Mouse (Mus musculus): ENCODE results near the gene St8sia1. TPM values are rescaled to one million over a fixed set of nuclear protein-coding genes. Genes with fewer than 3 reads are reported as not detected.
"Not testable (repeated sequence)": the region's sequence is repeated elsewhere in the genome, so short reads cannot be mapped to it uniquely, and the experiment has no call there.

Gene St8sia1
- polyA plus RNA-seq, 1 experiment from 2014 or later, result 0.09 TPM

DNA sequence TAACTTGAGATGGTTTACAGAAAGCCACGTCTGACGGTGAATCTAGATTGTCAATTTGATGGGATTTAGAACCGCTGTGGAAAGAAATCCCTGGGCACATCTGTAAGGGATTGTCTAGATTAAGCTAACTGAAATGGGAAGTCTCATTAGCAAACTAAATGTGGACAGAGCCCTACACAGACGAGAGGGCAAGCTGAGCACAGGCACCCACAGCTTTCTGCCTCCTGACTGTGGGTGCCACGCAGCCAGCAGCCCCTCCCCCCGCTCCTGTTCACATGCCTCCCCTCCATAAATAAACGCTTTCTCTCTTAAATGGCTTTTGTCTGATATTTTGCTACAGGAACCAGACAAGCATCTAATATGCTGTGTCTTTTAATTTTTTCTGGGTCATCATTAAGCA, 27.8 kb upstream of the St8sia1 start:
- Histone ChIP-seq H3K36me3 (no peaks in the 10 kb centered on the region), H3K4me2 (no peak overlapping the region), H3K27me3 (no peaks in the 10 kb centered on the region), H3K4me3 (replicated peaks) (no peak overlapping the region), H3K27ac (no peak overlapping the region), H3K9me3 (replicated peaks) (no peaks in the 10 kb centered on the region), H3K4me1 (replicated peaks) (no peaks in the 10 kb centered on the region), H3K9ac (no peak overlapping the region)
- DNase-seq, result no peak
- ATAC-seq (ENCODE audit: low read depth), result no peak
- WGBS (ENCODE audit: insufficient replicate concordance), result 53% methylated on average over 7 of the region's 7 CpGs

DNA sequence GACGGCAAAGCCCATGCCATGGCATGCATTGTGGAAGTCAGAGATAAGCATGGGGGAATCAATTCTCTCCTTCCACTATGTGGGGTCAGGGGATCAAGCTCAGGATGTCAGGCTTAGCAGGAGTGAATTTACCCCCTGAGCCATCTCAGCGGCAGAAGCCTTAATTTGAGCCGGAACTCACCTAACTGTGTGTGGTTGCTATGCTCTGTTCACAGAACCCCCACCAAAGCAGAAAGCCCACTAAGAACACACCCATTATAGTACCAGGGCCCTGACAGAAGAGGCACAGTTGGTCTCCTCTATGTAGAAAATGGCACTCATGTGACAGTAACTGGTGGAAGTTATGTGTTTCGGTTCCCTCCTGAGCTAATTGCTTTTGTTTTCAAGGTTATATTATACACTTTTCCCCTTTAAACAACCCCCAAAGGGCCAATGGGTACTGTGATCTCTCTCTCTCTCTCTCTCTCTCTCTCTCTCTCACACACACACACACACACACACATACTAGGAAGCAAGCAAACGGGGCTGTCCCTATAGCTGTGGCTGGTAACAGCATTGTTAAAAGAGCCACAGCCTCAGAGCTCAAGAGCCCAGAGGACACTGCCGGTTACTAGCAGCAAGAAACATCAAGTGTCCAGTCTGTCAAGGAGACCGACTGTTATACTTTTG, 27.3 kb upstream of the St8sia1 start:
- no peak overlapping the region for H3K27ac ChIP-seq
- WGBS (ENCODE audit: insufficient replicate concordance), result 41% methylated on average over 7 of the region's 7 CpGs
- no peak for ATAC-seq (ENCODE audit: low read depth)
- no peak for DNase-seq
- H3K9me3 ChIP-seq (replicated peaks), result no peaks in the 10 kb centered on the region
- H3K4me2 ChIP-seq, result no peak overlapping the region
- no peak overlapping the region for H3K4me3 ChIP-seq (replicated peaks)
- H3K4me1 ChIP-seq (replicated peaks), result no peaks in the 10 kb centered on the region
- no peaks in the 10 kb centered on the region for H3K36me3 ChIP-seq
- H3K9ac ChIP-seq, result no peak overlapping the region
- no peaks in the 10 kb centered on the region for H3K27me3 ChIP-seq

DNA sequence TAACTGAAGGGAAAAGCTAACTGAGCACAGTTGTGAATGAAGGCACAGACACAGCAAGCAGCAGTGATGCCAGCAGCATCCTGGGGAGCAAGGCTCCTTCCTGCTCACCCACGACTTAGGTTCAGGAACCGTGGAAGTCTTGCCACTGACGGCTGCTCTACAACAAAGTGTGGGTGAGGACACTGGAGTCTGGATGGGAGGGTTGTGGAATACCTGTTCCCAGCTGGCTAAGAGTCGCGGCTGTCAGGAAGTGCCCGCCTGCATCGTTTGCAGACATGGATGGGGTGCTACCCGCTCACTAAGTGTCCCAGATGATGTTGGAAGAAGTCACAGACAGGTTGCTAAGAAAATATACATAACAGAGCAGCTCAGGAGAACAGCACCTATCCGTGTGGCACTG, 26.3 kb upstream of the St8sia1 start:
- no peaks in the 10 kb centered on the region for H3K4me1 ChIP-seq (replicated peaks)
- DNase-seq (no peak), ATAC-seq (ENCODE audit: low read depth) (no peak)
- H3K9me3 ChIP-seq (replicated peaks), result no peaks in the 10 kb centered on the region
- no peaks in the 10 kb centered on the region for H3K36me3 ChIP-seq
- H3K4me2 ChIP-seq, result no peak overlapping the region
- H3K27me3 ChIP-seq, result no peaks in the 10 kb centered on the region
- no peak overlapping the region for H3K4me3 ChIP-seq (replicated peaks)
- no peak overlapping the region for H3K9ac ChIP-seq
- WGBS (ENCODE audit: insufficient replicate concordance), result 65% methylated on average over 9 of the region's 9 CpGs
- H3K27ac ChIP-seq, result no peak overlapping the region

DNA sequence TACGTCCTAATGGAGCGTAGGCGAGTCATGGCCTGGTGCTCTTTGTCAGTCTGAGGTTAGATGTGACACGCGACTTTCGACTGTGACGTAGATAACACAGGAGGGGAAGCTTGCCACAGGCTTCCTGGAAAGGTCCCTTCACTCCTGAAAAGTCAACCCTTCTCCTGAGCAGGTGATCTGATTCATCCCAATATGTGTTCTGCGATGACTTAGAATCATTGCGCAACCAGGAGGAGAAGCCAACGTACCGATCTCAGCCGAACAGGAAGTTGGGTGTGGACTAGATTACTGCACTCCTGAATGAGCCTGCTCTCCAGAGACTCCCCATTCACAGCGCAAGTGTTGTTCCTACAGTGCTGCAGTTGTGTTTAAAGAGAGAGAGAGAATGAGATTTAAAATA, 25.2 kb upstream of the St8sia1 start:
- no peak overlapping the region for H3K27ac ChIP-seq
- H3K4me2 ChIP-seq, result no peak overlapping the region
- no peaks in the 10 kb centered on the region for H3K4me1 ChIP-seq (replicated peaks)
- H3K27me3 ChIP-seq, result no peaks in the 10 kb centered on the region
- ATAC-seq (ENCODE audit: low read depth) (no peak), DNase-seq (no peak)
- no peak overlapping the region for H3K9ac ChIP-seq
- H3K36me3 ChIP-seq, result no peaks in the 10 kb centered on the region
- H3K9me3 ChIP-seq (replicated peaks), result no peaks in the 10 kb centered on the region
- WGBS (ENCODE audit: insufficient replicate concordance), result 40% methylated on average over 13 of the region's 13 CpGs
- no peak overlapping the region for H3K4me3 ChIP-seq (replicated peaks)

DNA sequence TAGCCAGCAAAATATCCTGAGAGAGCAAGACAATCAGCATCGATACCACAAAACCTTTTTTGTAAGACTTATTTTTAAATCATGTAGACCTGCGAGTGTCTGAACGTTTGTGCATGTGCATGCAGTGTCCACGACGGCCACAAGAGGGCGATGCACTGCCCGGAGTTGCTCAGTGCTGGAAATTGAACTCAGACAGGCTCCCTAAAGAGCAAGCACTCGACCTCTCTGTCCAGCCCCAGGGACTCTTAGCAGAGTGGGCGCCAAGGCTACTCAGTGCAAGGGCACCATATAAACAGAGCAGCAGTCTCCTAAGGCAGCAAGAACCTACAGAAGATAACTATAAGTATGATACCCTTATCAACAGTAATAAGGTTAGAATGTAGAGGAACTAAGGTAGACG, 24.5 kb upstream of the St8sia1 start:
- Histone ChIP-seq H3K36me3 (no peaks in the 10 kb centered on the region), H3K4me2 (no peak overlapping the region), H3K4me3 (replicated peaks) (no peak overlapping the region), H3K27me3 (no peaks in the 10 kb centered on the region), H3K9me3 (replicated peaks) (no peaks in the 10 kb centered on the region), H3K9ac (no peak overlapping the region), H3K27ac (no peak overlapping the region), H3K4me1 (replicated peaks) (no peaks in the 10 kb centered on the region)
- 18% methylated on average over 10 of the region's 10 CpGs for WGBS (ENCODE audit: insufficient replicate concordance)
- ATAC-seq (ENCODE audit: low read depth), result peak; percentile 57; the same call in 1 of the 2 replicates
- peak; percentile 42 for DNase-seq

DNA sequence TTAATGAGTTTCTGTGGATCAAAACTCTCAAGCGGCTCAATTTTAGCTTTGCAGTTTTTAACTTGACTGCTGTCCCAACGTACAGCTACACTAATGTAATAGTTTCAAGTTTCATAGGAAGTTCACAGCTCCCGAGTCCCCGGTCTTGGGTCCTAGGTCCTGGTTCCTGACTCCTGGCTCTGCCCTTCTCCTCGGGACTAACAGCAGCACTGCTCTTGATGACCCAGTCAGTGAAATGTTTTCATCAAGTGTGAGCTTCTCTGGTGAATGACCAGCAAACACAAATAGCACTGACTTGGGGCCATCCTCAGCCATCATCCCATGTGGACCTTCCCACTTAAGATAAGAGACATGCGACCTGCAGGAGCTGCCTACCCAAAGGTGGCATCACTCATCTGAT, 24.0 kb upstream of the St8sia1 start:
- ATAC-seq (ENCODE audit: low read depth) (no peak), DNase-seq (no peak)
- WGBS (ENCODE audit: insufficient replicate concordance), result 58% methylated on average over 6 of the region's 6 CpGs
- H3K4me2 ChIP-seq, result no peak overlapping the region
- no peak overlapping the region for H3K27ac ChIP-seq
- no peaks in the 10 kb centered on the region for H3K9me3 ChIP-seq (replicated peaks)
- no peak overlapping the region for H3K4me3 ChIP-seq (replicated peaks)
- no peak overlapping the region for H3K9ac ChIP-seq
- no peaks in the 10 kb centered on the region for H3K36me3 ChIP-seq
- no peaks in the 10 kb centered on the region for H3K4me1 ChIP-seq (replicated peaks)
- no peaks in the 10 kb centered on the region for H3K27me3 ChIP-seq

DNA sequence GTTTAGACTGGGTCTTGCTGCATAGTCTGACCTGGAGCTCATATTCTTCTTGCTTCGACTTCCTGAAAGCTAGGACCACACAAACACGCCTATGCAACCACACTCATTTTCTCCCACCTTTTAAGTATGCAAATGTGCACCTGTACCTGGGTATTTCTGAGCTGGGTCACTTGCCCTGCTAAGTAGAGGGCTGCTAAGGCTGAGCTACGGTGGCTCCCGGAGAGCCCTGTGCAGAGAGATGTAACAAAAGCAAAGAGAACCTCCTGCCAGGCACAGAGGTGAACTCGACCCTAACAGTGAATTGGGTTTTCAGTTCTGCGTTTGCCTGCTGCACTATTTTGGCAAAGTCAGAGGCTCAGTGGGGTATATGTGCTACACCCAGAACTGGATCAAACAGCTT, 23.4 kb upstream of the St8sia1 start:
- H3K4me3 ChIP-seq (replicated peaks), result no peak overlapping the region
- no peak for ATAC-seq (ENCODE audit: low read depth)
- H3K9me3 ChIP-seq (replicated peaks), result no peaks in the 10 kb centered on the region
- no peak for DNase-seq
- no peaks in the 10 kb centered on the region for H3K36me3 ChIP-seq
- H3K4me2 ChIP-seq, result no peak overlapping the region
- WGBS (ENCODE audit: insufficient replicate concordance), result 66% methylated on average over 6 of the region's 6 CpGs
- no peaks in the 10 kb centered on the region for H3K4me1 ChIP-seq (replicated peaks)
- H3K27ac ChIP-seq, result no peak overlapping the region
- no peaks in the 10 kb centered on the region for H3K27me3 ChIP-seq
- no peak overlapping the region for H3K9ac ChIP-seq

DNA sequence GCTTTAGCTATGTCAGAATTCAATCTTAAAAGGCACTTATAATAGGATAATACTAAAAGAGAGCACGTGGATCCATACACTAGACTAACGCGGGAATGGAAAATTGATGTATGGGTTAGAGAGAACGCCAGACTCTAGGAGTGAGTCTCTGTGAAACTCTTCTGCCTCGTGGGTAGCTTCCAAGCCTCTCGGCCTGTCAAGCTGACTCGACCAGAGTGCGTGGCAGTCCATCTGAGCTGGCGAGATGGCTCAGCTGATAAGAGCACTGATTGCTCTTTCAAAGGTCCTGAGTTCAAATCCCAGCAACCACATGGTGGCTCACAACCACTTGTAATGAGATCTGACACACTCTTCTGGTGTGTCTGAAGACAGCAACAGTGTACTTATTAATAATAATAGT, 22.5 kb upstream of the St8sia1 start:
- not testable (repeated sequence) for H3K4me3 ChIP-seq (replicated peaks); H3K27me3 ChIP-seq; DNase-seq; H3K36me3 ChIP-seq; H3K4me1 ChIP-seq (replicated peaks); H3K4me2 ChIP-seq; H3K9me3 ChIP-seq (replicated peaks); H3K27ac ChIP-seq; ATAC-seq (ENCODE audit: low read depth); H3K9ac ChIP-seq
- WGBS (ENCODE audit: insufficient replicate concordance), result 67% methylated on average over 9 of the region's 9 CpGs

DNA sequence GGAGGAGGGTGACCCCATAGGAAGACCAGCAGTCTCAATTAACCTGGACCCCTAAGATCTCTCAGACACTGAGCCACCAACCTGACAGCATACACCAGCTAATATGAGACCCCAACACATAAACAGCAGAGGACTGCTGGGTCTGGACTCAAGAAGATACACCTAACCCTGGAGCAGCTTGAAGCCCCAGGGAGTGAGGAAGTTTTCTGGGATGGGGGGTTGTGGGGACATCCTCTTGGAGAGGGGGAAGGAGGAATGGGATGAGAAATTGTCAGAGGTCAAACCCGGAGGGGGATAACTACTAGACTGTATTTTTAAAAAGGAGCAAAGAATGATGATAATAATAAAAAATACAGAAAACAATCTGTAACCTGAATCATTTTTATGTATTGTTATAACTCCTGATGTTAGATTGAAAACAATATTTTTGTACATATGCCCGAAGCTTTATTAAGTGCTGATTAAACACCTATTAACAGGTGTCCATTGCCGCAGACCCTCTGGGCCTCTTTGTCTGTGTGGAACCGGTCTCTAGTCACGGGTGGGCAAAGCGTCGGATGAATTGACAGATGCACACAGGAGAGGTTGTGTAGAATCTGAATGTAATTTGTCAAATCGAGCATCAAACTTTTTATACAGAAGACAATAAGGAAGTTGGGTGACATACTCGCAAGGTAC, 21.4 kb upstream of the St8sia1 start:
- ATAC-seq (ENCODE audit: low read depth); H3K9ac ChIP-seq; DNase-seq; H3K27ac ChIP-seq; H3K4me1 ChIP-seq (replicated peaks); H3K36me3 ChIP-seq; H3K27me3 ChIP-seq; H3K9me3 ChIP-seq (replicated peaks); H3K4me3 ChIP-seq (replicated peaks); H3K4me2 ChIP-seq: not testable (repeated sequence)
- 78% methylated on average over 9 of the region's 9 CpGs for WGBS (ENCODE audit: insufficient replicate concordance)

DNA sequence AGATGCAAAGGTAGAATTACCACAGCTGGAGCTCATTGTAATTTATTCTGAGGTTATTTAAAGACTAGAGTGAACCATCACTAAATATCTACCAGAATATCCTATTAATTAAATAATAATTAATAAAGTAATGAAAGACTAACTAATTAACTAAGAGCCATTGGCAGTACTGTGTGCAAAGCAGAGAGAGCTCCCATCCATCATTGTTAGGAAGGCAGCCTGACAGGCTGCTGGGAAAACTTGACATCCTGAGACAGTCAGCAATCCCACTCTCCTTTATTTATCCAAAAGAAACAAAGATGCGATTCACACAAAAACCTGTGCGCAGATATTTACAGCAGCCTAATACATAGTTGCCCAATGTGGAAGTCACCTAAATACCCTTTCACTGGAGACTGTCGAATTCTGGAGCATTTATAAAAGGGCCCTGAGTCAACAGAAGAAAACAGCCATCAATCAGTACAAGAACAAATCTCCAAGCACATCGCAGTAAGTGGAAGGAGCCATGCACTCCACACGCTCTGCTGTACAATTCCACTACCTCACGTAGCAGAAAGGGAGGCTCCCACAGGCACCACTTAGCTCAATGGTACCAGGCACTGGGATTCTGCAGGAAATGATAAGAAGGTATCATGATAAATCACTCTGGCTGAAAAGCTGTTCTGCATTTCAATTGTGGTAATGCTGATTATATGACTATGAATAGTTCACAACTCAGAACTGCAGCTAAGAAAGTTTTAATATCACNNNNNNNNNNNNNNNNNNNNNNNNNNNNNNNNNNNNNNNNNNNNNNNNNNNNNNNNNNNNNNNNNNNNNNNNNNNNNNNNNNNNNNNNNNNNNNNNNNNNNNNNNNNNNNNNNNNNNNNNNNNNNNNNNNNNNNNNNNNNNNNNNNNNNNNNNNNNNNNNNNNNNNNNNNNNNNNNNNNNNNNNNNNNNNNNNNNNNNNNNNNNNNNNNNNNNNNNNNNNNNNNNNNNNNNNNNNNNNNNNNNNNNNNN, 15.7 kb upstream of the St8sia1 start:
- ATAC-seq (ENCODE audit: low read depth) (no peak), DNase-seq (no peak)

DNA sequence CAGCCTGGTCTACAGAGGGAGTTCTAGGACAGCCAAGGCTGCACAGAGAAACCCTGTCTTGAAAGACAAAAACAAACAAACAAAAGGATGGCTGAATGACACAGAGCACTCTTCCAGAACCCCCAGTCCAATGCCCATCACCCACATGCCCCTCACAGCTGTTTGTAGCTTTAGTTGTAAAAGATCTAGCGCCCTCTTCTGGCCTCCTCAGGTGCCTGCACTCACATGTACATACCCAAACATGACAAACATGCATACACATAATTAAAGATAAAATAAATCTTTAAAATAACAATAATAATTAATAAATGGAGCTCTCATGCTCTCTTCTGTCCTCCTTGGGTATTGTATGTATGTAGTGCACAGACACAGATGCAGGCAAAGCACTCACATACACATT, 13.0 kb upstream of the St8sia1 start:
- WGBS (ENCODE audit: insufficient replicate concordance), result 37% methylated on average over 1 of the region's 1 CpGs
- Histone ChIP-seq H3K36me3 (no peaks in the 10 kb centered on the region), H3K4me3 (replicated peaks) (no peak overlapping the region), H3K9me3 (replicated peaks) (no peaks in the 10 kb centered on the region), H3K27ac (no peak overlapping the region), H3K9ac (no peak overlapping the region), H3K4me2 (no peak overlapping the region), H3K4me1 (replicated peaks) (no peaks in the 10 kb centered on the region), H3K27me3 (no peaks in the 10 kb centered on the region)
- ATAC-seq (ENCODE audit: low read depth), result no peak
- DNase-seq, result no peak

More for the DNA sequence above, 15.7 kb upstream of the St8sia1 start:
- Histone ChIP-seq H3K4me3 (replicated peaks) (no peak overlapping the region), H3K4me1 (replicated peaks) (no peaks in the 10 kb centered on the region), H3K27ac (no peak overlapping the region), H3K9me3 (replicated peaks) (no peaks in the 10 kb centered on the region), H3K4me2 (no peak overlapping the region), H3K27me3 (no peaks in the 10 kb centered on the region), H3K36me3 (no peaks in the 10 kb centered on the region), H3K9ac (no peak overlapping the region)
- WGBS (ENCODE audit: insufficient replicate concordance), result 42% methylated on average over 6 of the region's 6 CpGs

All from liver, embryonic 13.5 days (tissue).